In the genomic region with DNA sequence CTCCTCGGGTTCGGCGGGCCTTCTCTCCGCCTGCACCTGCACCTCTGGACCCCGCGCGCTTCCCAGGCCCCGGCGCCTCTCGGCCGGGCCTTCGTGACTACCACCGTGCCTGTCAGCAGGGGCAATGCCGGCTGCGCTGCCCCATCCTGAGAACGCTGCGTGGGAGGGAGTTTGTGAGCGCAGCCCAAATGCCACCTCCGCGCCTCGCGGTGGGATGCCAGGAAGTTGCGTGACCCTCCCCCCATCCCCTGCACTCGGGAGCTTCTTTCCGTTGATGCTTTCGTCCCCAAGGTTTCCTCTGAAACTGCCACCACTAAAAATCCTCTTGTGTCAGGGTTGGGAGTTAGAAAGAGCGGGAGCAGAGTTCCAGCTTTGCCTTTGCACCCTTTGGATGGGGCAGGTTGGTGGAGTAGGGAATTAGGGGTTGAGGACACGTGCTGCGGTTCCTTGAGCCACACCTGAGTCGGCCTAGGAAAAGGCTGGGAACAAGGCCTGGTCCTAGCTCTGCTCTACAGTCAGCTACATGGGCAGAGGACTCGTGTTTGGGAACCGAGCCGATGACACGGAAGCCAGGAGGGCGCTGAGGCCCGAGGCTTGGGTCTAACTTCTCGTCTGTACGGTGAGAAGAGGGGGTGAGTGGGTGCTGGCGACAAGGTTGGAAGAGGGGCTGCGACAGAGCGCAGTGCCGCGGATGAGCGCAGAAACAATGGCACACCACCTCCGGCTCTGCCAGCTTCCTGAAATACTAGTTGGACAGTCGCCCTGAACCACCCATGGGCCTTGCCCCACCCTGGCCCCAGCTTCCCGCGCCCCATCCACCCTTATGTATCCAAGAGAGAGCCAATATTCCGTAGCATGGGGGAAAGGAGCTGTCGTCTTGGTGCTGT, we compare ENCODE assay signal across 8 mouse cellular contexts. TPM values are rescaled to one million over a fixed set of nuclear protein-coding genes. Genes with fewer than 3 reads are reported as not detected.
DNase-seq lines count a peak whose midpoint lies in the region; ATAC-seq and TF ChIP-seq lines count a peak whose summit lies in the region.

No protein-coding gene starts in this region.

- H3K27ac ChIP-seq in ES-Bruce4 (ENCODE audit: insufficient read depth, low read length), result peak overlapping the region; percentile 92
- H3K27ac ChIP-seq in forebrain, embryonic 15.5 days (replicated peaks), result peak overlapping the region; percentile 97
- no peak overlapping the region for H3K27ac ChIP-seq in lung, embryonic 15.5 days

- TF ChIP-seq POLR2A in ES-Bruce4 (IDR thresholded peaks at IDR 0.05; ENCODE audit: insufficient read depth, low read length), result no peak

- no peaks in the 10 kb centered on the region for H3K27me3 ChIP-seq in ES-Bruce4 (ENCODE audit: control insufficient read depth, insufficient read depth, low read length, poor library complexity, severe bottlenecking)
- 0 out of 2 replicates have a peak, but pooled peaks cover 2% of the 10 kb centered on the region for H3K27me3 ChIP-seq in forebrain, embryonic 15.5 days
- peaks cover 90% of the 10 kb centered on the region for H3K27me3 ChIP-seq in lung, embryonic 15.5 days

- ATAC-seq in frontal cortex, adult (ENCODE audit: low TSS enrichment), result peak; percentile 25
- ATAC-seq in forebrain, embryonic 15.5 days (replicated peaks), result peak; percentile 66
- ATAC-seq in lung, embryonic 15.5 days (ENCODE audit: borderline replicate concordance, extremely low read depth, low FRiP score, low TSS enrichment), result peak; percentile 61
- no peak; the same call in 1 of the 2 replicates for ATAC-seq in megakaryocyte-erythroid progenitor cell, adult 5-6 weeks (replicated peaks; ENCODE audit: low FRiP score, low TSS enrichment, poor library complexity, severe bottlenecking)

- no peak for TF ChIP-seq CTCF in ES-Bruce4 (IDR thresholded peaks at IDR 0.05; ENCODE audit: low read depth, low read length)

- H3K36me3 ChIP-seq in ES-Bruce4 (ENCODE audit: control insufficient read depth, insufficient read depth, low read length, poor library complexity, severe bottlenecking), result peaks cover 28% of the 10 kb centered on the region
- no peaks in the 10 kb centered on the region for H3K36me3 ChIP-seq in forebrain, embryonic 15.5 days
- no peaks in the 10 kb centered on the region for H3K36me3 ChIP-seq in lung, embryonic 15.5 days

- no peaks in the 10 kb centered on the region for H3K9me3 ChIP-seq in ES-Bruce4 (replicated peaks; ENCODE audit: control insufficient read depth, insufficient read depth, low read length, poor library complexity, severe bottlenecking)
- H3K9me3 ChIP-seq in forebrain, embryonic 15.5 days, result no peaks in the 10 kb centered on the region
- H3K9me3 ChIP-seq in lung, embryonic 15.5 days, result no peaks in the 10 kb centered on the region

- under 1% methylated on average over 50 of the region's 50 CpGs for WGBS in forebrain, embryonic 15.5 days
- whole genome bisulfite sequencing in lung, embryonic 15.5 days, result 2% methylated on average over 50 of the region's 50 CpGs

- peak overlapping the region; percentile 78 for H3K4me3 ChIP-seq in ES-Bruce4 (ENCODE audit: low read depth, low read length)
- H3K4me3 ChIP-seq in forebrain, embryonic 15.5 days, result peak overlapping the region; percentile 60
- peak overlapping the region; percentile 41 for H3K4me3 ChIP-seq in lung, embryonic 15.5 days

- no peaks in the 10 kb centered on the region for H3K4me1 ChIP-seq in ES-Bruce4 (ENCODE audit: control insufficient read depth, insufficient read depth, low read length)
- peaks cover 63% of the 10 kb centered on the region for H3K4me1 ChIP-seq in forebrain, embryonic 15.5 days
- peaks cover 29% of the 10 kb centered on the region for H3K4me1 ChIP-seq in lung, embryonic 15.5 days

- no peak for DNase-seq in frontal cortex, adult 2 months (ENCODE audit: extremely low spot score in 1 of 2, low spot score in 1 of 2)
- DNase-seq in B cell, adult 2 months, result no peak
- no peak for DNase-seq in ovary, postnatal 10 days (ENCODE audit: low spot score)

- TF ChIP-seq EP300 in ES-Bruce4 (IDR thresholded peaks at IDR 0.05; ENCODE audit: insufficient read depth, low read depth, low read length), result peak; percentile 82

- peak overlapping the region; percentile 91 for H3K4me2 ChIP-seq in forebrain, embryonic 15.5 days (replicated peaks)
- H3K4me2 ChIP-seq in lung, embryonic 15.5 days, result peak overlapping the region; percentile 60

- H3K9ac ChIP-seq in ES-Bruce4 (ENCODE audit: low read depth, poor library complexity, severe bottlenecking), result peak overlapping the region; percentile 73
- peak overlapping the region; percentile 65 for H3K9ac ChIP-seq in forebrain, embryonic 15.5 days (replicated peaks)
- H3K9ac ChIP-seq in lung, embryonic 15.5 days, result no peak overlapping the region

RNA-seq across cellular contexts. Expression of a gene that starts 1.1 kb away (rescaled TPM):
- 42.7 and 44.8 TPM in 2 replicates for polyA plus RNA-seq in frontal cortex, adult 2 months (2012; rRNA removed)
- 400 and 407 TPM in 2 replicates for polyA plus RNA-seq in ES-Bruce4 (2011; ENCODE audit: insufficient read depth, insufficient read length, low read depth, missing spikeins)
- polyA plus RNA-seq in forebrain, embryonic 15.5 days (2015; fragmentation: Nextera tagmentation; extraction: Ambion mirVana), result 39.7 and 42.3 TPM in 2 replicates
- polyA plus RNA-seq in lung, embryonic 15.5 days (2015; fragmentation: Nextera tagmentation; extraction: Ambion mirVana), result 4.1 and 5.3 TPM in 2 replicates
- total RNA-seq in megakaryocyte-erythroid progenitor cell, adult 5-6 weeks (2014; fragmentation: Nextera tagmentation), result not detected in 2 replicates
- not detected in 2 replicates for total RNA-seq in megakaryocyte-erythroid progenitor cell, adult 5-6 weeks (2017)
